Mouse (Mus musculus): ENCODE results near the gene Lrrc4b.

The Lrrc4b gene

DNA sequence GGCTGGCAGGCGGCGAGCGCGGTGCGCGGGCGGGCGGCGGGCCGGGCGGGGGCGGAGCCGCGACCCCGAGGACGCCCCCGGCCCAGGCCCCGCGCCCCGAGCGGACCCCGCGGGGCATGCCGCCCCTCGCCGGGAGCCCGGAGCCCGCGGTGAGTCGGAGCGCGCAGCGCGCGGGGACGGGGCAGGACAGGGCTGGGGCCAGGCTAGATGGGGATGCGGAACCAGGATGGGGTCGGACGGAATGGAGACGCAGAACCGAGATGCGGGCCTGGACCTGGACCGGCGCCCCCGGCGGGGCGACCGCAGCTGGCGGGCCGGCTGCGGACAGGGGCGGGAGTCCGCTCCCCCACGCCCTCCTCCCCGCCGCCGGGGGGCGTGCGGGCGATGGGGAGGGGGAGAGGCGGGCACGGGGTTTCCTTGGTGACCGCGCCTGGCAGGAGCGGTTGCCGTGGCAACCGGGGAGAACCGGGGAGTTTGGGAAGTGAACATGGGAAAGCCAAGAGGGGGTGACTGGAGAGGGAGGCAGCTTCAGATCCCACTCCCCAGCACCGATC lies at the start of gene Lrrc4b:
Gene Lrrc4b, plus strand, starts transcription at position 51 of the 554 bp plus-strand sequence.
- DNase-seq (ENCODE audit: low read depth in 2 of 2, low spot score in 2 of 2): no peak

DNA sequence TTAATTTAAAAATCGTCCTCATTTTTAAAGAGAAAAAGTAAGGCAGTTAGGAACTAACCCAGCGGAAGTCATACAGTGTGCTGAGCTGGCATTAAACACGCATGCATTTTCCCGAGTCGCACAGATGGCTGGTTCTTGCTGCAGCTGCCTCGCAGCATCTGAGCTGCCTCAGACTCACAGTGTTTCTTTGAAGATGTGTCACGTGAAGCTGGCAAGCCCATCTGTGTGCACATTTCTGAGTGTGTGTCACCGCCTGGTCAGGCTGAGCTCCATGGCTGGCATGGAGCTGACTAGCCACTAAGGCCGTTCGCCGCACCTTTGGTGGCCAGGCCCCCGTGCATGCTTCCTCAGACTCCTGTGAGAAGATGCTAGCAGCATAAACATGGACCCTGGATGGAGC lies 46.3 kb upstream of the Lrrc4b start:
- DNase-seq (ENCODE audit: low read depth in 2 of 2, low spot score in 2 of 2): no peak

GRCm38 (mm10) chr7:44383980-44384715 lies 44.7 kb upstream of the Lrrc4b start, which contains the start of gene Syt3:
TSS of gene Syt3 (plus strand) at chr7:44384102.
- peak in 1 of 2 experiments; percentile 23 for DNase-seq (ENCODE audit: low read depth in 2 of 2, low spot score in 2 of 2)

GRCm38 (mm10) chr7:44384716-44385059 lies 44.1 kb upstream of the Lrrc4b start:
- DNase-seq (ENCODE audit: low read depth in 2 of 2, low spot score in 2 of 2): no peak

DNA sequence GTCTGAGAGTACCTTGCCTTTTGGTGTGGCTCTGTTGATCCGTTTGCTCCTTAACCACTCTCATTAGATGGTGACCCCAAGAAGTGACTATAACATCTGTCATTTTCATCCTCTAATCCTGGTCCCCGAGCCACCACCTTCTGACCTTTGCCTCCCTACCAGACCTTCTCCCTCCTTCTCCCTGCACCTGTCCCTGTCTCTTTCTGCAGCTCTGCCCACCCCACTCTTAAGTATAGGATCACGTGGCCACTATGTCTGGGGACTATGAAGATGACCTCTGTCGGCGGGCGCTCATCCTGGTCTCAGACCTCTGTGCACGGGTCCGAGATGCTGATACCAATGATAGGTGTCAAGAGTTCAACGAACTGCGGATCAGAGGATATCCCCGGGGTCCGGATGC lies 43.1 kb upstream of the Lrrc4b start, which contains the start of gene 1700008O03Rik:
Gene 1700008O03Rik, minus strand, starts transcription at position 101 of the 400 bp plus-strand sequence.
- no peak for DNase-seq (ENCODE audit: low read depth in 2 of 2, low spot score in 2 of 2)

DNA sequence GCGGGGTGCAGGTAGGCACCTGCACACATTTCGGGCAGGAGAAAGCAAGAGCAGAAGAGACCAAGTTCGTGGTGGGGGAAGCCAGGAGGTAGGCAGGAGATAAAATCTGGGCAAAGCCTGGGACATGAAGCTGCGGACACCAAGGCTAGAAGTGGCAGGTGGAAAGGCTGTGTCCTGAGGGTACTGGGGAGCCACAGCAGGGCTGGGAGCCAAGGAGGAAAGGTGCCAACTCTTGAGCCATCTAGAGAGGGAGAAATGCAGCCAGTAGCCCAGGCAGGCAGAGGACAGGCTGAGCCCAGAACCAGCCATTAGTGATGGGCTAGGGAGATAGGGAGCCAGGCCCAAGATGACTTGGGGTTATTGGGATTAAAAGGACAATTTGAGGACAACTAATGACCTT lies 37.0 kb upstream of the Lrrc4b start:
- no peak for DNase-seq (ENCODE audit: low read depth in 2 of 2, low spot score in 2 of 2)

DNA sequence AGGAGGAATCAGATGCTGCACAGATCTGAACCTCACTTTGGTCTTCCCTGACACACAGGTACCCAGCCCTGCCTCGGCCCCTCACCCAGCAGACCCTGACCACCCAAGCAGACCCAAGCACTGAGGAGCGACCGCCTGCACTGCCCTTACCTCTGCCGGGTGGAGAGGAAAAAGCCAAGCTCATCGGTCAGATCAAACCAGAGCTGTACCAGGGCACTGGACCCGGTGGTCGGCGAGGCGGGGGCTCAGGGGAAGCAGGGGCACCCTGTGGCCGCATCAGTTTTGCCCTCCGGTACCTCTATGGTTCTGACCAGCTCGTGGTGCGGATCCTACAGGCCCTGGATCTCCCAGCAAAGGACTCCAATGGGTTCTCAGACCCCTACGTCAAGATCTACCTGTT lies 36.5 kb upstream of the Lrrc4b start:
- DNase-seq (ENCODE audit: low read depth in 2 of 2, low spot score in 2 of 2): no peak

DNA sequence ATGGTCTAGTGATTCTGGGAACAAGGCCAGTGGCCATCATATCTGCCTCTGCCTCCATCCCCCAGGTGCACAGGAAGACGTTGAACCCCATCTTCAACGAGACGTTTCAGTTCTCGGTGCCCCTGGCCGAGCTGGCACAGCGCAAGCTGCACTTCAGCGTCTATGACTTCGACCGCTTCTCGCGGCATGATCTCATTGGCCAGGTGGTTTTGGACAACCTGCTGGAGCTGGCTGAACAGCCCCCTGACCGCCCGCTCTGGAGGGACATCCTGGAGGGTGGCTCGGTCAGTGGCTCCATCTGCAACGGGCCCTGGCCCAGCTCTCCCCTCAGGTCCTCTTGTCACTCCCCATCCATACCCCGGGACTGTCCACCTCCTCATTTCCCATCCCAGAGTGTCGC lies 35.5 kb upstream of the Lrrc4b start:
- DNase-seq (ENCODE audit: low read depth in 2 of 2, low spot score in 2 of 2): no peak

DNA sequence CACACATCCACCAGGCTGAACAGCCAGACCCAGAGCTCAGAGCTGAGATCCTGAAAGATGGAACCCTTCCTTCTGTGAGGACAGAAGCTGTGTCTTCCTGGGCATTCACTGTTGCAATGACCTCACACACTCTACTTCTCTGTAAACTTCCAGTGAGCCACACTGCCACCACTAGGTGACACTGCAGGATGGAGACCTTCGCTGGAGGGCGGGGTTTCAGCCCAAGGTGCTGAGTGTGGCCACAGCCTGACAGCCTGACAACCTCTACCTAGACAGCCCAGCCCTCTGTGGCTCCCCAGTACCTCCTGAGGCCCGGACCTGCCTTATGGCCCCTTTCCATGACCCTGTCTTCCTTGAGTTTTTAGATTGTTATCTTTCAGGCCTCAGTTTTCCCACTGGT lies 30.2 kb upstream of the Lrrc4b start:
- DNase-seq (ENCODE audit: low read depth in 2 of 2, low spot score in 2 of 2): peak; percentile 45 to 51

DNA sequence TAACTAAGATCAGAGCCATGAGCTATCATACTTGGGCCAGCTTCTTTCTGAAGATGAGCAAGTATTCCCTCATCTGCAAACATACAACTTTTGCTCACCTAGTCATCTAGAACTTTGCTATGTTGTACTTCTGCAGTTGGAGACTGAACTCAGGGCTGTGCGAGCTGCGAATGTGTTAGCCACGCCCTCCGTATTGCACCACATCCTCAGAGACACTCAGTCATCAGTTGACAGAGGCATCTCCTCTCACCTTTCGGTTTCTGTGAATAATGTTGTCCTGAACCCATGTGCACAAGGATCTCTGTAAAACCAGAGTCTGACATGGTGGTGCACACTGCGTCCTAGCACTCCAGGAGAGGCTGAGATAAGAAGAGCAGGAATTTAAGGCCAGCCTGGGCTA lies 27.1 kb upstream of the Lrrc4b start:
- DNase-seq (ENCODE audit: low read depth in 2 of 2, low spot score in 2 of 2): no peak

- peak; percentile 65 to 77 for DNase-seq (ENCODE audit: low read depth in 2 of 2, low spot score in 2 of 2)
Observed at GRCm38 (mm10) chr7:44405346-44406014, 23.3 kb upstream of the Lrrc4b start.

DNA sequence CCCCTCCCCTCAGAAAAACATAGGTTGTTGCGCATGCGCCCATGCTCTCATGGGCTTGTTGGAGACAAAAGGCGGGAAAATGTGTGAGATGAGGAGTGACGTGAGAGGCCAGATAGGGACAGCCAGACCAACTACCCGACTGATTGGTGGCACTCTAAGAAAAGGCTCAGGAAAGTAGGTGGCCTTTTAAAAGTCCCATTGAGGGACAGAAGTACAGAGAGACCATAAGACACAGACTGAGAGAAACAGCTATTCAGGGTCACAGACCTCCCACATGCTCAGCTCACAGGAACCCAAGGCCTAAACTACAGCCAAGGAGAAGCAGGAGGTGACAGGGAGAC lies 22.8 kb upstream of the Lrrc4b start:
- DNase-seq (ENCODE audit: low read depth in 2 of 2, low spot score in 2 of 2): no peak

DNA sequence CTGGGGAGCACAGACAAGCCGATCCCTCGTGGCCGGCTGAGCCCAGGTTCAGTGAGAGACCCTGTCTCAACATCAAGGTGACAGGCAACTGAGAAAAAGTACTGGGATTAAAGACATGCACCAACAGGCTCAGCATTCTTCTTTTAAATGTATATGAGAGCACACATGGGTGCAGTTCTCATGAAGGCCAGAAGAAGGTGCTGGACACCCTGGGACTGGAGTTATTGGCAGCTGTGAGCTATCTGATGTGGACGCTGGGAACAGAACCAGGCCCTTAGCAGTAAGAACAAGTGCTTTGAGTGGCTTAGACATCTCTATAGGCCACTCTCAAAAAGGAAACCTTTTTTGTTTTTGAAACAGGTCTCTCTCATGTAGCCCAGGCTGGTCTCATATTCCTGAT lies 17.7 kb upstream of the Lrrc4b start:
- no peak for DNase-seq (ENCODE audit: low read depth in 2 of 2, low spot score in 2 of 2)

GRCm38 (mm10) chr7:44413307-44413706 lies 15.5 kb upstream of the Lrrc4b start:
- no peak for DNase-seq (ENCODE audit: low read depth in 2 of 2, low spot score in 2 of 2)

DNA sequence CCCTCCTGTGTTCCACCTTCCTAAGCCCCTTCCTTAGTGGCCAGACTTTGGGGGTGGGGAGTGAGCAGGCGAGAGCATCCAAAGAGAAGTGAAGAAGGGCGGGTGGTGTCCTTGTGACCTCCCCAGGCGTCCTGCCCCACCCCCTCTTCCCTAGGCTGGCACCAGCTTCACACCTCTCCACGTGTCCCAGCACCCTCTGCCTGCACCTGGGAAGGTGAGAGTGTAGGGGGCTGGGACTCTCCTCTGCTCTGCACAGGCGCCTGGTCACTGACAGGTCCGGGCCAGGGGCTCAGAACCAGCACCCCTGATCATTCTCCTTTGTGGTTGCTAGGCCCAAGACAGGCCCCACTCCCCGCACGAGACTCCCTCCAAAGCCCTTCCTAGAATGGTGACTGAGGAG lies 1.2 kb upstream of the Lrrc4b start:
- no peak for DNase-seq (ENCODE audit: low read depth in 2 of 2, low spot score in 2 of 2)

- no peak for DNase-seq (ENCODE audit: low read depth in 2 of 2, low spot score in 2 of 2)
Observed at GRCm38 (mm10) chr7:44428171-44428950, 457 bp upstream of the Lrrc4b start.

DNA sequence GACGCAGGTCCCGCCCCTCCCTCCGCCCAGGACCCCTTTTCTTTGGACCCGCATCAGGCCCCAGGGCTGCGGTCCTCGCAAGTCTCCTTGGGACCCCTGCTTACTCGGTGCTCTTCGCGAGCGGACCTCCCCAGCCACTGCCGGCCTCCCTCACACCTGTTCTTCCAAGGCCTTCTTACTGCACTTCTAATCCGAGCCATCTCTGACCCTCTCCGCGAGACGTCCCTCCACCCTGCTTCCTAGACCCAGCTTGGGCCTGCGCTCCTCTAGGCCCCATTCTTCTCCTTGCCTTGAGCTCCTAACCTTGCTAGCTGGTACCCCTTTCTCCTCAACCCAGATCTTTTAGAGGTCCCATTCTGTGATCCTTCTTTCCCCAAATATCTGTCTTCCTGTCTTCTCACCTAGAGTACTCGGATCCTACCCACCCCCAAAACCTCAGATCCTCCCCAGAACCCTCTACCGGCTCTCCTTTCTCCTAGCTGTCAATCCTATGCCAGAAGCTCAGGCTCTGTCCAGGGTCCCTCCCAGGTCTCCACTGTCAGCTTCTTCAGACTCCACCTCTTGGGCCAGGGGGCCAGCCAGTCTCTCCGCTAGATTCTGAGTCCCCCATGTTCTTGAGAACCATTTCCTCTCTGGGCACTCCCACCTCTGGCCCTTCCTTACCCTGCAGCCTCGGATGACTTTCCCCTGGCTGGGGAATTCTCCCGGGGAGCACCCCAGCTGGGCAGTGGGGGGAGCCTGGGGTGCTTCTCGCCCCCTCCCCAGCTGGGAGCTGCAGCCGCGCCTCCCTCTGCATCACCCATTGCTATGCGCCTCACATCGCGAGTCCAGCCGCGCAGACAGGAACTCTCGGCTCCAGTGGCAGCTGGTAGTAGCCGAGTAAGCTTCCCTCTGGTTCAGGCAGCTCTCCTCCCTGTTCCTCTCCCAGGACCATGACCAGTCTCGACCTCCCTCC lies 993 bp downstream of the Lrrc4b start:
- DNase-seq (ENCODE audit: low read depth in 2 of 2, low spot score in 2 of 2): no peak

- DNase-seq (ENCODE audit: low read depth in 2 of 2, low spot score in 2 of 2): no peak
Observed at GRCm38 (mm10) chr7:44432550-44432949, 3.7 kb downstream of the Lrrc4b start.

DNA sequence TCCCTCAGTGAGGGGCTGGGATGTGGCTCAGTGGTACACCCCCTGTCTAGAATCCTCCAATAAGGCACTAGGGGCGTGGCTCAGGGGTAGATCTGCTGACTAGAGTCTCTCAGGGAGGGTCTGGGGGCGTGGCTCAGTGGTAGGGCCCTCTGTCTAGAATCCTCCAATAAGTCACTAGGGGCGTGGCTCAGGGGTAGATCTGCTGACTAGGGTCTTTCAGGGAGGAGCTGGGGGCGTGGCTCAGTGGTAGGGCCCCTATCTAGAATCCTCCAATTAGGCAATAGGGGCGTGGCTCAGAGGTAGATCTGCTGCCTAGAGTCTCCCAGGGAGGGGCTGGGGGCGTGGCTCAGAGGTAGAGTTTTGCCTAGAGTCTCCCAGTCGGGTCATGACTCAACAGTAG lies 4.6 kb downstream of the Lrrc4b start:
- DNase-seq (ENCODE audit: low read depth in 2 of 2, low spot score in 2 of 2): no peak

DNA sequence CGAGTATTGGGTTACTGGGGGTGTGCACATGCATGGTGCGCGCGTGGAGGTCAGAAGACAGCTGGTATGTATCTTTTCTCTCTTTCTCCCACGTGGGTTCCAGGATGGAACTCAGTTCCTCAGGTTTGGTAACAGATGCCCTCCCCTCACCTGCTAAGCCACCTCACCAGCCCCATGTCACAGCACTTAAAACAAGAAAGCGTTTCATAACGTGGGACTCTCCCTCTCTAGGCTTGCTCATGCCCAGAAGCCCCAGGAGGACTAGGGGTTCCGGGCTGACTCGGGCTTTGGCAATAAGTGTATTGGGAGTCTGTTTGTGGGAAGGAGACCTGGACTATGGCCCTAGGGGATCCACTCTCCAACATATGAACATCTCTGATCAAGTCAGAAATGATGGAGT lies 5.3 kb downstream of the Lrrc4b start:
- no peak for DNase-seq (ENCODE audit: low read depth in 2 of 2, low spot score in 2 of 2)

DNA sequence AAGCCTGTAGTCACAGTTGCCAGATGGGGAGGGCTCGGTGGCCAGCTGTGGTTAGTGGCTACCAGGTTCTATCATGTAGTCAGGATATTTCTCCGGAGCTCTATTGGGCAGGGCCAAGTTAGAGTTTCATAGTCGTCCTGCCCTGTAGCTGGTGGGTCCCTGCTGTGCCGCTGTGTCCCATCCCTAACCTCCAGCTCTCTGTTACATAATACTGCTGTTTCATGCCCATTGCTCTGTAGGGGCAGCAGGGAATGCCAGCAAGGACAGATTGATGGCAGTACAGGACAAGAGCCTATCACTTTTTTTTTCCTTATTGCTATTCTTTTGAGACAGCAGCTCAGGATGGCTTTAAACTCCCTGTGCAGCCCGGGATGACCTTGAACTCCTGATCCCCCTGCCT lies 7.0 kb downstream of the Lrrc4b start:
- DNase-seq (ENCODE audit: low read depth in 2 of 2, low spot score in 2 of 2): no peak
